Mouse (Mus musculus) megakaryocyte progenitor cell, adult 5-6 weeks (primary cell): ENCODE results near the gene Phf21a. TPM values are rescaled to one million over a fixed set of nuclear protein-coding genes. Genes with fewer than 3 reads are reported as not detected.

Experiments used
- ATAC-seq: replicated peaks from 2 replicates; pipeline ENCODE4 v1.8.0; 2016; ENCODE audit warnings: mild to moderate bottlenecking, moderate TSS enrichment, inconsistent platforms; ENCODE audit not compliant: poor library complexity
- total RNA-seq, 2 experiments: library from RNA; stranded (forward) in 1 of 2; stranded (reverse) in 1 of 2; fragments of 157-497, 149-512 nt in 1 of 2; fragments of 200-1000 nt in 1 of 2; gene quantifications; 2 replicates each; pipeline versions ENCODE4 v1.2.3 to v1.2.4; 2015 to 2017

Gene Phf21a
- total RNA-seq, 2 experiments from 2014 or later = 24.3 to 48.4 TPM

DNA sequence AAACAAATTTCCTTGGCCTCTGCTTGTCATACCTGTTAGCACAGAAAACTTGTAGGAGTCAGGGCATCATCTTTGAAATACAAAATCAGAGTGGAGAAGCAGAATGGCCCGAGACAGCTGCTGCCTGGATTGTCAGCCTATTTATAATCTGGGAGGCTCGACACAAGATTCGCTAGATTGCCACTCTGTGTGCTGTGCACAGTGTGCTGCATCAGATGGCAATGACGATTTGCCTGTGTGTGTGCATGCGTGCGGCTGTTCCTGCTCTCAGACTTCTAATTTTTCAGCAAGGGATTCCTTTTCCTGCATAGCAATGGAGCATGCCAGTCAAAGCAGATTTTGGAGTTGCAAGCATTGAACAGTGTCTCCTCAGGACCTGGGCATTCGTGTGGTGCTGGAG is 185.7 kb downstream of the Phf21a start:
- no peak for ATAC-seq

DNA sequence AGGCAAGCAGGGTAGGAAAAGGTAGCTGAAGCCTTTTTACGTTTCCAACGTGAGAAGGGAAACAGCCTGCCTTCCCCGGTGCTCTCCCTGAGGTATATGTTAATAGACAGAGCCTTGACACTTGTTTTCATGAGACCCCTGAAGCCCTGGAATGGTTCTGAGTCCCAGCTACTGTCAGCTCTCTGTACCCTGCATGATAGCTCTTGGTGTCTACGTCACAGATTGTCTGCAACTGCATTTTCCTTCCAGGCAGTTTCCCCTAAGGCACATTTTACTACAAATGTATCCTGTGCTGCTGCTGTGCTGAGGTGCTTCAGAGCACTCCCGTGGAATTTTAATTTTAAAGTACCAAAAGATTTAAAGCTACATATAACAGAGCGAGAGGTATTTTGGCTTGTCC is 186.5 kb downstream of the Phf21a start:
- ATAC-seq = no peak

DNA sequence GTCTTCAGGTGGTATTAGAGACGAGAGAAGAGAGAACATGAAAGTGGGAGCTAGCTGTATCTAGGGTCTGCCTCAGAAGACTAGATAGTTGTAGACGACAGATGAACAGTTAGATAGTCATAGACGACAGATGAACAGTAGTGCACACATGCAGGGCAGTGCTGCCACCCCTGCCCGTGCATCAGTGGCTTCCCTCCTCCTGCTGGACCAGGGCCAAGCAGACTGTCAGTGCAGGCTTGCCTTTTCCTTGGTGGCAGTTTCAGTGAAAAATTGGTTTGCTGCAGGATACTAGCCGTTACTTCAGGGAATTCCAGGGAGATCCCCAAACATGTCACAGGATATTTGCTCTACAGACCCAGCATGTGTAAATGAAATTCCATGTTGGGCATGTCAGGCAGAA is 192.7 kb downstream of the Phf21a start:
- peak; percentile 37; the same call in 1 of the 2 replicates for ATAC-seq

DNA sequence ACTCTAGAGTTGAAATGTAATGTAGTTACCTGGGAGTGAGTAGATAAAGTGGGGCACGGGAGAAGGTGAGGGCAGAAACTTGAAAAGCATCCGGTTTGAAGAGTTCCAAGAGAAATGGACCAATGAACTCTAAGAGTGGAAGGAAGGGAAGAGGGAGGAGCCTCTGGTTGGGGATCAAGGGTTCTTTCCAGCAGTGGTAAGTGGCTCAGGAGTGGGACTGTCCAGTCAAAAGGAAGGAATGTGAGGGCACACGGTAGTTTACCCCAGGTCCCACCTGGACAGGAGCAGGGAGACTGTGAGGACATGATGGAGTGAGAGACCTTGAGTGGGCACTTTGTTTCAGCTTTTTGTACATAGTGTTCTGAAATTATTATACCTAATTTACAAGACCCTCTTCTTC is 196.4 kb downstream of the Phf21a start:
- no peak for ATAC-seq

DNA sequence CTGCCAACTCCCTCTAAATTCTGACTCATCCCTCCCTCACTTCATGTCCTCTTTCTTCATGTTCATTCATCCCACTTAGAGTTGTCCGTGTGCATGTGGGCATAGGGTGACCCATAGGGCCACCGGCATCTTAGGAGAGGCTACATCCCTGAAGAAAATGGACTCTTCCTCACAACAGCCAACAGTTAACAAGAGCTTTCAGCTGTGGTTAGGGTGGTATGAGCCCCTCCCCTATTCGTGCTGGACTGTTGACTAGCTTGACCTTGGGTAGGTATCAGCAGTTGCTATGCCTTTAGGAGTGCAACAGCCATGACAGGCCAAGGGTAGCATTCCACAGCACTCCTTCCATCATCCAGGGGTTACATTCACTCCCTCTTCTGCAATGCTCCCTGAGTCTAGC is 198.6 kb downstream of the Phf21a start:
- ATAC-seq = no peak

DNA sequence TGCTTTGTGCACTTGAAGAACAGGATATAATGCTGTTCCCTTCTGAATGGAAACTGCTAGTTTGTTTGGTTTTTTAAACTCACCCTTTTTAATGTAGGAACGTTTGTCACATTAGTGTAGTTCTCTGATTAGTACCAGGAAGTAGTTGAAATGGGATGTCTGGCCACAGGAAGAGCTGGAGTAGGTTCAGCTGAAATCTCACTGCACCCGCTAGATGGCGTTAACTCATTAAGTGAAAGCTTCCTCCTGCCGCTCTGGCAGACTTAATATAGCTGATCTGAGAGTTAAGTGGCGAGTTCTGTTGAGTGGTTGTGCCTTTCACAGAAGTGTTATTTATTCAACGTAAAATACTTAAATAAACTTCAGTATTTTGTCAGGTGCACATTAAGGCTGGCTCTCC is 203.5 kb downstream of the Phf21a start:
- peak; percentile 99 for ATAC-seq

DNA sequence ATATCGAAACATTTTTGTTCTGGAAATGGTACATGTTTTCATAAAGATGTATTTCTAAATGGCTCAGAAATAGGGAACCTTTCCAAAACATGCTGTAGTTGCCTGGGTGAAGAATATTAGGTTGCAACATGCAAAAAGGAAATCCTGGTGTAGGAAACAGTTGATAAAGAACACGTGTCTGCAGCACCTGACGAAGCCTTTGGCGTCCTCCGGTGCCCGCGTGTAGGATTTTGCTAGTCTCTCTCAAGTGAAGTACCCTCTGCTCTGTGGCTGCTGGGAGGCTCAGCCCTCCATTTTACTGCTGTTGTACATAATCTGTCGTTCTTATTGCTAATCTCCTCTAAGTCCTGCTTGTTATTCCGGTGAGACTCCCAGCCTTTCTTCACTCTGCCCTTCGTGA is 207.0 kb downstream of the Phf21a start:
- ATAC-seq = peak; percentile 71

DNA sequence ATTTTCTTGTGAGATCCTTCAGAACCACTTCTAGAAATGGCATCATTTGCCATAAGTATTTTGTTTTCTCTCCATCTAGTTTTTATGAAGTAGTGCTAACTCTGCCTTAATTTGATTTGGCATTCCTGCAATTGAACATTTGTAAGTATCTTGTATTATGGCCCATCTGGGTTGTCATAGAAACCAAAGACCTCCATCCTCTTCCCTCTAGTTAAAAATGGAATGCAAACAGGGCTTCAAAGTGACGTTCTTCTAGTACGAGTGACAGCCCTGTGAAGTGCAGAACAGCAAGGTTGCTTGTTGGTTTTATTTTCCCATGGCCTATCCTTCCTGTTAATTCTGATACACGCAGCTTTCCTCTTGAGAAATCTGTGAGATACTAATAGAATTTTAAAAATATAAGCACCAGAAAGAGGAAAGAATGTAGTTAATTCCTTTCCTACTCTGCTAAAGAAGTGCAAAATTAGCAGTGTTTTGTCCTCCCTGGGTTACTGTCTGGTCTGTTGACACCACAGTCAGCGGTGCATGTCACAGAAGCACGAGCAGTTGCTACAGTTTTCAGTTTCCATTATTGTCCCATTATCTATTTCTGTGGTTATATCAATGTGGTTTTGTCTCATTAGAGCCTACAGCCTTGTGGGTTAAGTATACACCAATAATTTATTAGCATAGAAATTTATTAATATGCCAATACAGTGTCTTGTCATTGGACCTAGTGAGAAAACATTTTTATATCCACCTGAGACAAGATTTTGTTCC is 209.1 kb downstream of the Phf21a start:
- ATAC-seq = peak; percentile 75

DNA sequence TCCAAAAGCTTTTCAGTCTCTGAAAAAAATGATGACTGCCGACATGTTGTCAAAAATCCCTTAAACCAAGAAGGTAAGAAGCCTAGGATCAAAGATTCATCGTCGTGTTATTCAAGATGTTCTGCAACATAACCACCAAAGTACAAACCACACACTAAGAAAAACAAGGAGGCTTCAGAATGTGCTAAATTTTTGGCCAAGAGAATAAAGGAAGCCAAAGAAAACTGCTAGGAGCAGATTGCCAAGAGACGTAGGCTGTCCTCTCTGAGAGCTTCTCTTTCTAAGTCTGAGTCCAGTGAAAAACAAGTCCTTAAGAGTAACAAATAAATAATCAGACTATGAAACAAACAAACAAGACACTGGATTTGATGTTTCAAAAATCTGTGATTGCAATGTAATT is 219.6 kb downstream of the Phf21a start:
- no peak for ATAC-seq

DNA sequence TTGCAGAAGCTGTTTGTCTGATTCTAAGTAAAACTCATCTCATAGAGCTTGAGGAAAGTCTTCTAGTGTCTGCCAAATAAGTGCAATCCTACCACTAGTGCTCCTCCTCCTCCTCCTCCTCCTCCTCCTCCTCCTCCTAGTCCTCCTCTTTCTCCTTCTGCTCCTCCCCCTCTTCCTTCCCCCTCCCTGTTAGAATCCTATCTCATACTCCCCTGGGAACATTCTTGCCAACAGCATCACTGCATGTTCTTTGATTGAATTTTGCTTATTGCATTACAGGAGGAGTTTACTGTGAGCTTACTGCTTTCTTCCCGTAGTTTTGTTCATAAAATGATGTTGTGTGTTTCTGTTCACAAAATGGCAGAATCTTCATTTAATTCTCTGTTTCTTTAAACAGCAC is 221.1 kb downstream of the Phf21a start:
- no peak for ATAC-seq

DNA sequence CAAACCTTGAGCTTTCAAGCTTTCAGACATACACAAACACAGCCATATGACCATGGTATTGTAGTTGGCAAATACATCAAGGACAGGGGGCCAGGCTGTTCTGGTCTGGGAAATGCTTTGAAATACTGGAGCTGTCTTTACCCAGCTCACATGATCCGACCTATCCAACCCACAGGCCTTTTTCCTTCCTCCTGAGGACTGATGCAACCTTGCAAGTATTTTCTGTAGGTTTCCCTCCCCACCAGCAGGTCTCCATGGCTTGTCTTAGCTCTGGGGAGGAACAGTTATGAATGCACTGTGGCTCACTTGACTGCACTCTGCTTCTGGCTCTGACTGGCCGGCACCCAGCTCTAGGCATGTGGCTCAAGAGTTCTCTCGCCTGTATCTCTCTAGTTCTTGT is 223.7 kb downstream of the Phf21a start:
- peak; percentile 71 for ATAC-seq

DNA sequence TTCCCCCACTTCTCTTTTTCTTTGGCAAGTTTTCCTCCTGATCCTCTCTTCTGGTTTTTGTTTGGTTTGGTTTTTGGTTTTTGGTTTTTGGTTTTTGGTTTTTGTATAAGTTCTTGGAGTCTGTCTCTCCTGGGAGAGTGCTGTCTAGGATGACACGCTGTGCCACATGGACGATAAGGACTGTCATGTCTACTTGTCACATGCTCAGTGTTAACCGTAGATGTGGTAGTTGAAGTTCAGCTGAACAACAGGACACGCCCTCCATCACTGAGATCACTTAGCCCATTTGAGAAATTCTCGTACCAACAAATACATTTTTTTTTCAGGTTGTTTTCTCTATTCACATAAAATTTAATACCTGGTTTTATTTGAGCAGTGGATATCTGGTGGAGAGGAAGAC is 224.3 kb downstream of the Phf21a start:
- peak; percentile 80 for ATAC-seq

DNA sequence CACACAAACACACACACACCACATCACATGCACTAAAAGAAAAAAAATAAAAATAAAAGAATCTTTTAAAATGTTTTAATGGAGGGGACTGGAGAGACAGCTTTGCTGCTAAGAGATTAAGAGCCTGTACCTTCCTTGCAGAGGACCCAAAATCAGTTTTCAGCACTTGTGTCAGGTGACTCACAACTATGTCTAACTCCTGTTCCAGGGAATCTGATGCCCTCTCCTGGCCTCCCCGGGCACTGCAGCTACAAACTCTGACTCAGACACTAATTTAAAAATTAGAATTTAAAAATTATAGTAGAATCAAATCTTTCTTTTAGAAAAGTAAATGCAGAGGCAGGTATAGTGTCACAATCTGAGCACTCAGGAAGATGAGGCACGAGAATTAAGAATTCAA is 229.8 kb downstream of the Phf21a start:
- peak; percentile 77 for ATAC-seq

DNA sequence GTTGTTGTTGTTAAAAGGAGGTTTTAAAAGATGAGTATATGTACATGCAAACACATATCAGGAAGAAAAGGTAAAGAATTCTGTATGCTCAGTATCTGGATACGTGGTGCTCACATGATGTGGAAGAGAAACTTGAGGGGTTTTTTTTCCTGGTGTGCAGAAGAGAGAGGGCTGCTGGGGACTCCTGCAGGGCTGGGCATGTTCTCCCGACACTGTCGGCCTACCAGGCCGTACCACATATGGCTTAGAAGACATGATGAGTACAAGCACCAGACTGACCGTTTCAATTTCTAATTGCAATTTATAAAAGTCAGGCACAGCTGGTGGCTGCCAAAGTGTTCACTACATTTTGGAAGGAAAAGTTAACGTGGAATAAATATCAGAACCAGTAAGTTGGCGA is 232.8 kb downstream of the Phf21a start:
- no peak for ATAC-seq

DNA sequence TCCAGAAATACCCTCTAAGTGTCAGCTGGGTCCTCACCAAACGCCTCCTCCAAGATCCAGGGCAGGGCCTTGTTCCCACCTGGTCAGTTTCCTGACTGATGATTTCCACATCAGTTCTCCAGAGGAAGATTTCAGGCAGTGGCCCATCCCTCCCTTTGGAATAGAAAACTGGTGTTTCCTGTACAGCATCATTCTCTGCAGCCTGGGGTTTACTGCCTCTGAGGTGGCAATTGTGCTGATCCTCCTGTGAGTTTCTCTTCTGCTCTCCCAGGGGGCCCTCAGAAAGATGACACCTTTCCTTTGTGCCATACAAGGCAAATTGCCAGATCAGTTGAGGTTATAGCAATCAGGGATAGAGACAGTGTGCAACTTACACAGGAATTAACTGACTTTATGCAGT is 233.3 kb downstream of the Phf21a start:
- no peak for ATAC-seq

DNA sequence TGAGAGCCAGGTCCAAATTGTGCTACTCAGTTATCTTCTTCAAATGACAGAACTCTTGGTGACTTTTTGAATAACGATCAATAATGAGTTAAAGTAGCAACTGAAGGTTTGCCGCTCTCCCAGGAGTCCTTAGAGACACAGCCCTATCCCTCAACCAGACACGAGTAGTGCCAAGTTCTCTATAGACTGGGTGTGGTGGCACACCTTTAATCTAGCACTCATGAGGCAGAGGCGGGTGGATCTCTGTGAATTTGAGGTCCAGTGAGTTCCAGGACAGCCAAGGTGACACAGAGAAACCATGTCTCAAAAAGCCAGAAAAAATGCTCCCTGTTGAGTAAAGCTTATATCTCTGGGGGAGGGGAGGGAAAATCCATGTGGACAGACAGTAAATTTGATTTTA is 234.7 kb downstream of the Phf21a start:
- no peak for ATAC-seq

DNA sequence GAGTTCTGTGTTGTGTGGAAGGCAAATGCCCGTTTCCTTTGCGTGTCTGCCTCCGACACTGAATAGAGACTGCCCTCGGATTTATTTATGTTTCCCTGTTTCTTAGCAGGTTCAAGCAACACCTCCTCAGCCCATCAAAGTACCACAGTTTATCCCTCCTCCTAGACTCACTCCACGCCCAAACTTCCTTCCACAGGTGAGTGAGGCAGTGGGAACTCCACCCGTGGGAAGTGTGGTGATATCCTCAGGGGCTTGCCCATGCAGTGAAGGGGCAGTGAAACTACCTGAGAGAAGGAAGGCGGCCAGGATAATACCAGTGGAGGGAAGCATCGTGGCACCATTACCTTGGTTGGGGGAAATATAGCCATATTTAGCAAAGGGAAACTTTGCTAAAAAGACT is 235.3 kb downstream of the Phf21a start:
- ATAC-seq = no peak

DNA sequence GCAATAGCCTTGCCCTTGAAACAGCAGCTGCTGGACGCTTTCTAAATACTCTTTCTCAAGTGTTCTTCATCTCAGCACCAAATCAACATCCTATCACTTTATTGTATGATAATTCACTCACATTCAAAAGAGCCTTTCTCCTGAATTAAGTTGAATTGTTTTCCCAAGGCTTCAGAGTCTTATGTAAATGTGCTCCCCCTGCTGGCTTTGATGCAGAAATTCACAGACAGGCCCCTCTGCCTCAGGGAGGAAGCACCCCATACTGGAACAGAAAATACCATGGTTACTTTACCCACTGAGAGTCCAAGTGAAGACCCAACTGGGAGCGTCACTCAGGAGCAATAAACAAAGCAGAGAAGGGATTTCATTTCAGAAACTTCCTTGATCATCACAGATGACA is 237.9 kb downstream of the Phf21a start:
- ATAC-seq = peak; percentile 87

DNA sequence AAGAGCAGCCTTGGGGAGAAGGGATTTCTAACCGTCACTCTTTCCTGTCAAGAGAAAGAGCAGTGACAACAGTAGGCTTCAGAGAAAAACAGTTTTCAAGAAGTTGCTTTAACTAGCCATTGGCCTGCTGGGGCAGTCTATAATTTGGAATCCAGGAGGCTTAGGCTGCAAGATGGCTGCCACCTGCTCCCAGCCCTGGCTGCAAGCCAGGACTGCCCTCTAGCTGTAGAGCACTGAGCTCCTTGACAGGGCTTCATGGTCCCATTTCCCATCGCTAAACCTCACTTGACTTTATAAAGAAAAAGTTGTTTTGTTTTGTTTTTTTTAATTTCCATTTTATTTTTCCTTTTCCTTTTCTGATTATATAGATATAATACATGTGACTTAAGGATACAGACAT is 238.5 kb downstream of the Phf21a start:
- ATAC-seq = 0 out of 2 replicates have a peak, but pooled peaks have one; percentile 42

DNA sequence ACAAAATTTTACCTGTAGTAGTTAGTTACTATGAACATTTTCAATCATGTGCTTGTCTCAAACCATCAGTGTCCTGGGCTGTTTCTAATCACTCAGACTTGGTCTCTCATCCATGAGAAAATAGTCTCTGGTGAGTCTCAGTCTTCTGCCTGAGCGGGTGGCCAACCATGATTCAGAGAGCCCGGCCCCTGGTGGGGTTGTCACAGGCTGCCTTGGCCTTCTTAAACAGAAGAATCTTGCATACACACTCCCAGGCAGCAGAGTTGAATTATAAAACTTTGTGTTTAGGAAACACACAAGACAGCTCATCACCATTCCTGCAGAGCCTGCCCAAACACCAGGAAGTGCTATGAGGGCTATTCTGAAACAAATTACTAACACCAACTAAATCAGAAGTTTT is 239.0 kb downstream of the Phf21a start:
- ATAC-seq = no peak

DNA sequence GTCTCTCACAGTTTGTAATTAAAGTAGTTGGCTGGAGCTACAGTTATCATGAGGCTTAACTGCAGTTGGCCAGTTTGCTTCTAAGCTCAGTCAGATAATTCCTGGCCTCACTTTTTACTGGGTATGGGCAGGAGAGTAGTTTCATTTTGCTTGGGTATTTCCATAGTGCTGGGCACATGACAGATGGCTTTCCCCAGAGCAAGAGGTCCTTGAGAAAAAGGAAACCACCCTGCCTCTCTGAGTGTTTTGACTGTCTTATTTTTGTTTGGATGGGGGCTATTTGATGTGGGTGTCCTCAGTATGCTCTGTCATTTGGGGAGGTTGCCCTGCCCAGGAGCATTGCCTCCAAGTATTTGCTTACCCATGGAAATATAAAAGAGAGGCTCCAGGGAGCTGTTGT is 249.5 kb downstream of the Phf21a start:
- no peak for ATAC-seq

DNA sequence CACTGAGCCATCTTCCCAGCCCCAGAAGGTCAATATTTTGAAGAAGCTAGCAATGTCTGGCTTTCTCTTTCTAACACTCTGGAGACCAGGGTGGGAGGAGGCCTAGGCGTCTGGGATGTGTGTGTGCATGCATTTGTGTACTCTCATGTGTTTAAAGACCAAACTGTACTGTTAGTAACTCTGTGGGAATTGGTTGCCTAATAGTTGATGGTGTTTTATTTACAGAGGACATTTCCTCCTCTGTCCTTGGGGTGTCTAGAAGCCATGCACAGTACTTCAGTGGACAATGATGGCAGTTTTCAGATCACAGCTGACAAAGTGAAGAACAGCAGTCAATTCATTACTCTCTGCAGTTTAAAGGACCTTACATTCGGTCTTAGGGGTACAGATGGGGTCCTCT is 254.3 kb downstream of the Phf21a start:
- no peak for ATAC-seq
